Mouse (Mus musculus) urinary bladder, adult 2 months (tissue): ENCODE data around the gene Ndufs4. TPM values are rescaled to one million over a fixed set of nuclear protein-coding genes. Genes with fewer than 3 reads are reported as not detected.

Experiments
- polyA plus RNA-seq: library from polyadenylated mRNA; depleted of rRNA; stranded (reverse); fragments of >200 nt; gene quantifications from 2 replicates; pipeline ENCODE4 v1.2.3, GENCODE M21; 2012; rRNA removed

Gene Ndufs4
- polyA plus RNA-seq, 1 experiment, result 88.2 TPM

Other genes with a start within 250 kb of the Ndufs4 start
- 4.6 and 5.7 TPM in 2 replicates for gene Fst, start 70.7 kb upstream of the Ndufs4 start, polyA plus RNA-seq